Mouse (Mus musculus) hindbrain, postnatal 0 days (tissue): Measurements from ENCODE around the gene Actn4. TPM values are rescaled to one million over a fixed set of nuclear protein-coding genes. Genes with fewer than 3 reads are reported as not detected.
"Not testable (repeated sequence)": the region's sequence is repeated elsewhere in the genome, so short reads cannot be mapped to it uniquely, and the experiment has no call there.

ENCODE experiments used
- ATAC-seq: fragments of 200-750 bp; cut with Nextera tagmentation; 2 replicates; pipeline ENCODE4 v1.8.0; 2017; ENCODE audit warnings: mild to moderate bottlenecking, moderate TSS enrichment, moderate library complexity
- DNase-seq: peaks from one replicate; pipeline ENCODE4 v3.0.0-alpha.2; 2015; ENCODE audit warnings: low spot score
- H3K27ac ChIP-seq: fragments of 300-500 bp; sonication (generic); 2 replicates; pipeline ENCODE4 v1.5.1; 2014; ENCODE audit warnings: mild to moderate bottlenecking
- H3K27me3 ChIP-seq: fragments of 300-500 bp; sonication (generic); 2 replicates; pipeline ENCODE4 v1.6.1; 2014; ENCODE audit warnings: low read length, mixed read lengths; ENCODE audit not compliant: insufficient read depth
- H3K36me3 ChIP-seq: fragments of 300-500 bp; sonication (generic); 2 replicates; pipeline ENCODE4 v1.6.1; 2014; ENCODE audit warnings: low read length, mixed read lengths; ENCODE audit not compliant: insufficient read depth
- H3K4me1 ChIP-seq: fragments of 300-500 bp; sonication (generic); 2 replicates; pipeline ENCODE4 v1.6.1; 2014; ENCODE audit warnings: antibody characterized with exemption, low read length, mixed read lengths; ENCODE audit not compliant: insufficient read depth
- H3K4me2 ChIP-seq: fragments of 300-500 bp; sonication (generic); 2 replicates; pipeline ENCODE4 v1.6.1; 2014; ENCODE audit warnings: low read depth, mild to moderate bottlenecking, low read length, moderate library complexity, mixed read lengths
- H3K4me3 ChIP-seq: fragments of 300-500 bp; sonication (generic); 2 replicates; pipeline ENCODE4 v1.5.1; 2014; ENCODE audit warnings: low read length
- H3K9ac ChIP-seq: fragments of 300-500 bp; sonication (generic); replicated peaks from 2 replicates; pipeline ENCODE4 v1.6.1; 2014; ENCODE audit warnings: mild to moderate bottlenecking, low read length, moderate library complexity, mixed read lengths
- H3K9me3 ChIP-seq: fragments of 300-500 bp; sonication (generic); 2 replicates; pipeline ENCODE4 v1.6.1; 2016; ENCODE audit warnings: low read length, mixed read lengths
- CTCF ChIP-seq: IDR thresholded peaks from 2 replicates; pipeline ENCODE4 v1.5.1; 2016; ENCODE audit warnings: antibody characterized with exemption, control low read depth, low read depth
- WGBS: fragments of 180-500 bp; shearing (Covaris S2); extraction: QIAGEN DNeasy Blood & Tissue Kit; methylation state at CpG from one replicate; pipeline ENCODE4 v1.1.7; 2014; 5-methylcytosine and 5-hydroxymethylcytosine counted together
- polyA plus RNA-seq: library from polyadenylated mRNA; unstranded; fragments of >200 nt; fragmentation: Nextera tagmentation; extraction: Ambion mirVana; gene quantifications from 2 replicates; pipeline ENCODE4 v1.2.1, GENCODE M21; 2015
- total RNA-seq: library from RNA; depleted of rRNA; stranded (reverse); fragments of >200 nt; gene quantifications from 2 replicates; pipeline ENCODE4 v1.2.3, GENCODE M21; 2014

Actn4 gene
- total and polyA plus RNA-seq, 2 experiments from 2014 or later, result 85.7 to 114 TPM

DNA sequence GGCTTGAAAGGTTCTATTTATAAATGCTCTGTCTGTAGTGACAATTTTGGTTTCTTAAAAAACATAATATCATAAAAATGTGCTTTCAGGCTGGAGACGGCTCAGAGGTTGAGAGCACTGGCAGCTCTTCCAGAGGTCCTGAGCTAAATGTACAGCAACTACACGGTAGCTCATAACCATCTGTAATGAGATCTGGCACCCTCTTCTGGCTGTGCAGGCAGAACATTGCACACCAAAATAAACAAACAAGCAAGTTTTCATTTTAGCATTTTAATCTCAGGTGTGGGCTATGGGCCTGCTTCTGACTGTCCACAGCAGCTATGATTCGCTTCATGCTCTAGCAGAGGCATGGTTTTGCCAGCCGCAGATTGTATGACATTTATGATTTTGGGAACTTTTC, 62.2 kb downstream of the Actn4 start:
- H3K9ac ChIP-seq, result no peak overlapping the region
- DNase-seq (no peak), ATAC-seq (no peak)
- no peaks in the 10 kb centered on the region for H3K4me1 ChIP-seq
- no peak overlapping the region for H3K4me3 ChIP-seq
- H3K9me3 ChIP-seq, result no peaks in the 10 kb centered on the region
- WGBS, result 80% methylated on average over 4 of the region's 4 CpGs
- H3K27ac ChIP-seq, result no peak overlapping the region
- peaks cover 94% of the 10 kb centered on the region for H3K36me3 ChIP-seq
- TF ChIP-seq CTCF, result peak; percentile 46
- no peaks in the 10 kb centered on the region for H3K27me3 ChIP-seq
- H3K4me2 ChIP-seq, result no peak overlapping the region

DNA sequence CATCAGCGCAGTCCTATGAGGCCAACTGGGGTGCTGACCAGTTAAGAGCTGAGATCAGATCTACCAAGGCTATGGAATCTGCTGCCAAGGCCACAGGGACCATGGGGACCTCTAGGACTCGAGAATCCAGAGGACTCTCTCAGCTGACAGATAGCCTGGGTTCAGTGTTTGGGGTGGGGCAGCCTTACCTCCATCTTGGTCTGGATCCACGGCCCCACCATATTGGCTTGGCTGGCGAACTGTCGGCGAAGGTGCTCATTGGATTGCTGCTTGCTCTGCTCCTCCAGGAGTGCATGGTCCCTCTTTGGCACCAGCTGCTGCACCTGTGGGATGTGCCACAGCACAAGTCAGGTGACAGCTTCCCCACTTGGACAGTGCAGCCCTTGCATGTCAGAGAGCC, 64.5 kb downstream of the Actn4 start:
- ATAC-seq (no peak), DNase-seq (no peak)
- WGBS, result 95% methylated on average over 6 of the region's 6 CpGs
- no peaks in the 10 kb centered on the region for H3K27me3 ChIP-seq
- H3K4me1 ChIP-seq, result no peaks in the 10 kb centered on the region
- H3K27ac ChIP-seq, result no peak overlapping the region
- TF ChIP-seq CTCF, result no peak
- no peak overlapping the region for H3K4me3 ChIP-seq
- peaks cover 88% of the 10 kb centered on the region for H3K36me3 ChIP-seq
- H3K9me3 ChIP-seq, result no peaks in the 10 kb centered on the region
- H3K4me2 ChIP-seq, result no peak overlapping the region
- no peak overlapping the region for H3K9ac ChIP-seq

DNA sequence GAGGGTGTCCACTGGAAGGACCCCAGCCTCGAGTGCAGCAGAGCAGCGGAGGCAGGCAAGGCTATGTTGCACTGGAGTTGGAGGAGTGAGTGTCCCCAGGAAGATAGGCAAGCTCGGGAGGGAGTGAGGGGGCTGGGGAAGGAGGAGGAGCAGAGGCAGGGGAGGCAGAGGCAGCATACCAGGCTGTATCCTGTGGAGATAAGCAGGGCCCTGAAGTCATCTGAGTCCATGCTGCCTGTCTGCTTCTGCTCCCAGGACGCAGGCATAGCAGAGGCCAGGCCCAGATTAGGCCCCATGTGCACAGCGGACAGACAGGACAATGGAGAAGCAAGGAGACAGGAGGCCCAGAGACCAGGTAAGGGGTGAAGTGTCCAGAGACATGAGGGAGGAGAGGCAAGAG, 67.2 kb downstream of the Actn4 start:
- DNase-seq (no peak), ATAC-seq (no peak)
- no peak overlapping the region for H3K27ac ChIP-seq
- WGBS, result 53% methylated on average over 5 of the region's 5 CpGs
- no peak overlapping the region for H3K9ac ChIP-seq
- H3K27me3 ChIP-seq, result no peaks in the 10 kb centered on the region
- no peaks in the 10 kb centered on the region for H3K4me1 ChIP-seq
- no peak for TF ChIP-seq CTCF
- H3K9me3 ChIP-seq, result no peaks in the 10 kb centered on the region
- H3K36me3 ChIP-seq, result peaks cover 73% of the 10 kb centered on the region
- H3K4me2 ChIP-seq, result no peak overlapping the region
- H3K4me3 ChIP-seq, result no peak overlapping the region

DNA sequence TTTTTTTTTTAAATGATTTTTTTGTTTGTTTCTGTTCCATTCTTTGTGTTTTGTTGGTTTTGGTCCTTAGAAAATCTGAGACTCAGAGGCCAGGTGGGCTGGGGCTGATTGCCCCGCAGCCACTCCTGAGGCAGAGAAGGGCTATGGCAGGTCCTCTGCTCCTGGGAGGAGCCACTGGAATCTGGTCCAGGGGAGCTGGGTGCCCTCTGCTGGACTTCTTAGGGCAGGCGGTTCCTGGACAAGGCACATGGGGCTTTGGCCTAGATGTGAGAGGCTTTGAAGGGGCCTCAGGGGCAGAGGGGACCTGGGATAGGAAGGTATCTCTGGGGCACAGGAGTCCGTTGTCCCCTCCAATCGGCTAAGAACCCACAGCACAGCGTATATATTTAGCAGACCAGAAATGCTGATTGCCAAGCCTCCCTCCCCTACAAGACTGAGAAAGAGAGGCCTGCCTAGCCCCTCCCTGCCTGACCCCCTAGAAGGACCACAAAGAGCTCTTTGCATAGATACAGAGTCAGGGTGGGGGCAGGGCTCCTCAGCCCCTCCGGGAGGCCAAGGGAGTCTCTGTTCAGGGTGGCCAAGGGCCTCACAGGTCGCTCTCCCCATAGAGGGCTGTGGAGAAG, 68.4 kb downstream of the Actn4 start:
- WGBS, result 61% methylated on average over 7 of the region's 7 CpGs
- DNase-seq (peak; percentile 61), ATAC-seq (no peak)
- no peaks in the 10 kb centered on the region for H3K27me3 ChIP-seq
- no peak overlapping the region for H3K9ac ChIP-seq
- no peak overlapping the region for H3K4me3 ChIP-seq
- H3K36me3 ChIP-seq, result peaks cover 63% of the 10 kb centered on the region
- peak; percentile 66 for TF ChIP-seq CTCF
- H3K27ac ChIP-seq, result no peak overlapping the region
- no peak overlapping the region for H3K4me2 ChIP-seq
- 0 out of 2 replicates have a peak, but pooled peaks cover 2% of the 10 kb centered on the region for H3K4me1 ChIP-seq
- no peaks in the 10 kb centered on the region for H3K9me3 ChIP-seq

DNA sequence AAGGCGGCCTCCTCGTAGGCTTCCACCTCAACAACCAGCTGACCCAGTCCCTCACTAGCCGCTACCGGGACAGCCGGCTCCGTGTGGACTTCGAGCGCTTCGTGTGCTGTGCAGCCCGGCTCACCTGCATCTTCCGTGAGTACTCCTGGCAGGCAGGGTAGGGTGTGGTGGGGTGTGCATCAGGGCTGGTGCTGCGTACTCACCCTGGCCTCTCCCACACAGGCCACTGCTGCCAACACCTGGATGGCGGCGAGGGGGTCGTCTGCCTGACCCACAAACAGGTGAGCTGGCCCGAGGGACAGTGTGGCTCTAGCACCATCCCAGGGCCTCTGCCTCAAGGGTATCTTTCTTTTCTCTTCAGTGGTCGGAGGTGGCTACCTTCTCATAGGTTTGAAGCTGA, 69.5 kb downstream of the Actn4 start:
- Histone ChIP-seq H3K4me1 (0 out of 2 replicates have a peak, but pooled peaks cover 4% of the 10 kb centered on the region), H3K27me3 (peaks cover 5% of the 10 kb centered on the region), H3K27ac (no peak overlapping the region), H3K4me2 (no peak overlapping the region), H3K9ac (no peak overlapping the region), H3K36me3 (peaks cover 51% of the 10 kb centered on the region), H3K9me3 (no peaks in the 10 kb centered on the region), H3K4me3 (no peak overlapping the region)
- TF ChIP-seq CTCF, result no peak
- DNase-seq (no peak), ATAC-seq (no peak)
- 96% methylated on average over 17 of the region's 17 CpGs for WGBS

DNA sequence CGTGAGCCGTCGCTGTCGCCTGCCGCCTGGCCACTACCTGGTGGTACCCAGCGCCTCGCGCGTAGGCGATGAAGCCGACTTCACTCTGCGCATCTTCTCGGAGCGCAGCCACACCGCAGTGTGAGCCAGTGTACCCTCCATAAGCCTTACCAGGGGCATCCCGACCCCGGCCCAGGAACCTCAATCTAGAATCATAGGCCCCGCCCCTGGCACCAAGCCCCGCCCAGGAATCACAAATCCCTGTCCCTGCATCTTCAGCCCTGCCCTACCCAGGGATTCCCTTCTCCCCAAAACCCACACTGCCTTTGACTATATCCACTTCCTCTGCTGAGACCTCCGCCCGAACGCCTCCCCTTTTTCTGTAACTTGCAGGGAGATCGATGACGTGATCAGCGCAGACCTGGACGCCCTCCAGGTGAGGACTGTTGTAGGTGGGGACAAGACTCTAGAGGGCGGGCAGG, 73.4 kb downstream of the Actn4 start:
- Histone ChIP-seq H3K27ac (no peak overlapping the region), H3K36me3 (peaks cover 17% of the 10 kb centered on the region), H3K4me1 (0 out of 2 replicates have a peak, but pooled peaks cover 4% of the 10 kb centered on the region), H3K9ac (peak overlapping the region; percentile 41; the same call in 1 of the 2 replicates), H3K9me3 (no peaks in the 10 kb centered on the region), H3K27me3 (peaks cover 10% of the 10 kb centered on the region), H3K4me3 (peak overlapping the region; percentile 31), H3K4me2 (peak overlapping the region; percentile 50)
- TF ChIP-seq CTCF, result no peak
- 5% methylated on average over 27 of the region's 27 CpGs for WGBS
- ATAC-seq, result peak; percentile 30; the same call in 1 of the 2 replicates
- DNase-seq, result peak; percentile 24

DNA sequence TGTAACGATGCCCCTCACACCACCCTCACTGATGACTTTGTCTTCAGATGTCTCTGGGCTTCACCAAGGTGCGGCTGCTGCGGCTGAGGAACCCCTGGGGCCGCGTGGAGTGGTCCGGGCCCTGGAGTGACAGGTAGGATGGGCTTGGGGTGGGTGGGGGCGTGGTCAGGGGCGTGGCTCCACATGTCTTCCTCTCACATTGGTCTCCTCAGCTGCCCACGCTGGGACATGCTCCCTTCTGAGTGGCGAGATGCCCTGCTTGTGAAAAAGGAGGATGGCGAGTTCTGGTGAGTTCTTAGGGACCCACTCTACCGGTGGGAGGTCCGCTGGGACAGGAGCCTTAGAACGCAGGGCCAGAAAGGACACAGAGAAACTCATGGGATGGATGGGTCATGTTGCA, 75.7 kb downstream of the Actn4 start:
- H3K4me1 ChIP-seq, result 0 out of 2 replicates have a peak, but pooled peaks cover 4% of the 10 kb centered on the region
- no peak overlapping the region for H3K4me3 ChIP-seq
- peaks cover 10% of the 10 kb centered on the region for H3K27me3 ChIP-seq
- H3K27ac ChIP-seq, result no peak overlapping the region
- H3K9ac ChIP-seq, result no peak overlapping the region
- H3K9me3 ChIP-seq, result no peaks in the 10 kb centered on the region
- no peak for TF ChIP-seq CTCF
- DNase-seq (no peak), ATAC-seq (0 out of 2 replicates have a peak, but pooled peaks have one; percentile 43)
- 27% methylated on average over 14 of the region's 14 CpGs for WGBS
- H3K4me2 ChIP-seq, result no peak overlapping the region
- no peaks in the 10 kb centered on the region for H3K36me3 ChIP-seq

DNA sequence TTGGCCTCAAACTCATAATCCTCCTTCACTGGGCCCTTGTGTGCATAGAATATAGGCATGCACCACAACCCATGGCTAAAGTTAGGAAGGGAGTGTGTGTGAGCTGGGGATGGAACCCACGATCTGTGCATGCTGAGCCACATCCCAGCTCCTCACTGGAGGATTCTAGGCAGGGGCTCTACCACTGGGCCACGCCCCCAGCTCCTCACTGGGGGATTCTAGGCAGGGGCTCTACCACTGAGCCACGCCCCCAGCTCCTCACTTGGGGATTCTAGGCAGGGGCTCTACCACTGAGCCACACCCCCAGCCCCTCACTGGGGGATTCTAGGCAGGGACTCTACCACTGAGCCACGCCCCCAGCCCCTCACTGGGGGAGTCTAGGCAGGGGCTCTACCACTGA, 78.4 kb downstream of the Actn4 start:
- H3K9ac ChIP-seq, H3K27ac ChIP-seq, ATAC-seq, H3K4me1 ChIP-seq, H3K4me3 ChIP-seq, H3K36me3 ChIP-seq, DNase-seq, H3K9me3 ChIP-seq, H3K27me3 ChIP-seq, H3K4me2 ChIP-seq: not testable (repeated sequence)
- 88% methylated on average over 4 of the region's 4 CpGs for whole genome bisulfite sequencing
